ENCODE assay signal across 16 mouse cellular contexts in genomic region chr6:29697139-29697538, GRCm38 (mm10). TPM values are rescaled to one million over a fixed set of nuclear protein-coding genes. Genes with fewer than 3 reads are reported as not detected.
DNase-seq lines count a peak whose midpoint lies in the region; ATAC-seq lines count a peak whose summit lies in the region.
"Had no signal": no experiment of that assay in that cellular context is flagged by ENCODE, and none has a peak within 500 bp of the region (broad histone marks: within the 10 kb centered on the region; RNA-seq: fewer than 3 reads in every experiment).

No protein-coding gene starts in this region.

- peak overlapping the region; percentile 69; the same call in 1 of the 2 replicates for H3K27ac ChIP-seq in heart, embryonic 10.5 days
- peak overlapping the region; percentile 46; the same call in 1 of the 2 replicates for H3K27ac ChIP-seq in midbrain, embryonic 10.5 days (replicated peaks)
- no peak overlapping the region for H3K27ac ChIP-seq in midbrain, embryonic 13.5 days
- peak overlapping the region; percentile 1; the same call in 1 of the 2 replicates for H3K27ac ChIP-seq in limb, embryonic 10.5 days
- H3K27ac ChIP-seq in liver, embryonic 16.5 days (ENCODE audit: low read length) = peak overlapping the region; percentile 99
- H3K27ac ChIP-seq: hindbrain, embryonic 15.5 days; neural tube, embryonic 13.5 days; stomach, embryonic 15.5 days had no signal

- H3K4me3 ChIP-seq in heart, embryonic 10.5 days = no peak overlapping the region
- no peak overlapping the region for H3K4me3 ChIP-seq in midbrain, embryonic 10.5 days
- no peak overlapping the region for H3K4me3 ChIP-seq in midbrain, embryonic 13.5 days (replicated peaks)
- no peak overlapping the region for H3K4me3 ChIP-seq in limb, embryonic 10.5 days
- H3K4me3 ChIP-seq in liver, embryonic 16.5 days (ENCODE audit: low read depth, low read length) = peak overlapping the region; percentile 99
- H3K4me3 ChIP-seq: hindbrain, embryonic 15.5 days; megakaryocyte, embryonic 14.5 days; neural tube, embryonic 13.5 days; stomach, embryonic 15.5 days had no signal

- H3K9ac ChIP-seq in midbrain, embryonic 13.5 days (replicated peaks) = no peak overlapping the region
- H3K9ac ChIP-seq in liver, embryonic 16.5 days (ENCODE audit: low read depth, low read length) = peak overlapping the region; percentile 100
- H3K9ac ChIP-seq: forebrain, postnatal 0 days; hindbrain, embryonic 15.5 days; neural tube, embryonic 13.5 days; stomach, embryonic 15.5 days had no signal

- DNase-seq in heart, embryonic 10.5 days (ENCODE audit: low spot score) = no peak
- DNase-seq in heart, adult 18-20 months = no peak
- no peak for DNase-seq in midbrain, embryonic 10.5 days (ENCODE audit: low spot score)
- DNase-seq in limb, embryonic 10.5 days (ENCODE audit: low spot score) = no peak
- DNase-seq in right cerebral cortex, postnatal 10 days (ENCODE audit: low spot score in 2 of 2) = no peak
- DNase-seq: cerebellum, adult 9-10 months; forebrain, postnatal 0 days; kidney, postnatal 36 days; lung, postnatal 14 days; thymus, adult 18-20 months had no signal

- no peak overlapping the region for H3K4me2 ChIP-seq in midbrain, embryonic 13.5 days (replicated peaks)
- H3K4me2 ChIP-seq in liver, embryonic 16.5 days (ENCODE audit: low read depth, low read length) = peak overlapping the region; percentile 90
- H3K4me2 ChIP-seq: hindbrain, embryonic 15.5 days; neural tube, embryonic 13.5 days; stomach, embryonic 15.5 days had no signal

- no peaks in the 10 kb centered on the region for H3K36me3 ChIP-seq in heart, embryonic 10.5 days
- H3K36me3 ChIP-seq in midbrain, embryonic 10.5 days = no peaks in the 10 kb centered on the region
- no peaks in the 10 kb centered on the region for H3K36me3 ChIP-seq in midbrain, embryonic 13.5 days
- H3K36me3 ChIP-seq in limb, embryonic 10.5 days = no peaks in the 10 kb centered on the region
- H3K36me3 ChIP-seq in liver, embryonic 16.5 days (ENCODE audit: control insufficient read depth, insufficient read depth) = peaks cover 7% of the 10 kb centered on the region
- H3K36me3 ChIP-seq: hindbrain, embryonic 15.5 days; neural tube, embryonic 13.5 days; stomach, embryonic 15.5 days had no signal

- H3K9me3 ChIP-seq in heart, embryonic 10.5 days = no peaks in the 10 kb centered on the region
- H3K9me3 ChIP-seq in midbrain, embryonic 10.5 days (replicated peaks) = no peaks in the 10 kb centered on the region
- no peaks in the 10 kb centered on the region for H3K9me3 ChIP-seq in midbrain, embryonic 13.5 days
- H3K9me3 ChIP-seq in limb, embryonic 10.5 days (replicated peaks) = no peaks in the 10 kb centered on the region
- H3K9me3 ChIP-seq in liver, embryonic 16.5 days (replicated peaks; ENCODE audit: control insufficient read depth, low read length) = no peaks in the 10 kb centered on the region
- H3K9me3 ChIP-seq: hindbrain, embryonic 15.5 days; megakaryocyte, embryonic 14.5 days; neural tube, embryonic 13.5 days; stomach, embryonic 15.5 days had no signal

- peaks cover 37% of the 10 kb centered on the region for H3K27me3 ChIP-seq in heart, embryonic 10.5 days (ENCODE audit: insufficient read depth, poor library complexity, severe bottlenecking)
- H3K27me3 ChIP-seq in midbrain, embryonic 10.5 days (ENCODE audit: low read depth, poor library complexity, severe bottlenecking) = peaks cover 41% of the 10 kb centered on the region
- H3K27me3 ChIP-seq in midbrain, embryonic 13.5 days = peaks cover 31% of the 10 kb centered on the region
- H3K27me3 ChIP-seq in limb, embryonic 10.5 days (ENCODE audit: low read depth, poor library complexity, severe bottlenecking) = peaks cover 51% of the 10 kb centered on the region
- peaks cover 7% of the 10 kb centered on the region for H3K27me3 ChIP-seq in liver, embryonic 16.5 days (ENCODE audit: control insufficient read depth, insufficient read depth, low read depth, low read length)

- ATAC-seq in midbrain, embryonic 13.5 days = no peak
- ATAC-seq in liver, embryonic 16.5 days (ENCODE audit: low read depth) = no peak
- ATAC-seq: forebrain, postnatal 0 days had no signal

- H3K4me1 ChIP-seq in heart, embryonic 10.5 days = peaks cover 18% of the 10 kb centered on the region
- H3K4me1 ChIP-seq in midbrain, embryonic 10.5 days = peaks cover 33% of the 10 kb centered on the region
- peaks cover 13% of the 10 kb centered on the region for H3K4me1 ChIP-seq in midbrain, embryonic 13.5 days (replicated peaks)
- peaks cover 16% of the 10 kb centered on the region for H3K4me1 ChIP-seq in limb, embryonic 10.5 days
- H3K4me1 ChIP-seq in liver, embryonic 16.5 days (ENCODE audit: control insufficient read depth, low read depth, low read length) = peaks cover 55% of the 10 kb centered on the region

RNA-seq across cellular contexts. Expression of gene Tspan33, which starts 3.1 kb away (rescaled TPM):
- polyA plus RNA-seq in heart, embryonic 10.5 days (2016; fragmentation: Nextera tagmentation; extraction: Ambion mirVana) = 16.0 and 17.2 TPM in 2 replicates
- total RNA-seq in heart, adult 18-20 months (2021) = 1 to 10 TPM; 2.3 to 3.4 TPM
- 10.9 and 12.2 TPM in 2 replicates for polyA plus RNA-seq in midbrain, embryonic 10.5 days (2016; fragmentation: Nextera tagmentation; extraction: Ambion mirVana)
- 3.4 and 6.0 TPM in 2 replicates for polyA plus RNA-seq in midbrain, embryonic 13.5 days (2015; fragmentation: Nextera tagmentation; extraction: Ambion mirVana)
- polyA plus RNA-seq in limb, embryonic 10.5 days (2016; fragmentation: Nextera tagmentation; extraction: Ambion mirVana) = 6.7 and 7.0 TPM in 2 replicates
- 110 and 156 TPM in 2 replicates for polyA plus RNA-seq in liver, embryonic 16.5 days (2015; fragmentation: Nextera tagmentation; extraction: Ambion mirVana)

RNA-seq across cellular contexts. Expression of gene Smo, which starts 38.2 kb away (rescaled TPM):
- 21.7 and 36.9 TPM in 2 replicates for polyA plus RNA-seq in heart, embryonic 10.5 days (2016; fragmentation: Nextera tagmentation; extraction: Ambion mirVana)
- 1 to 10 TPM; 6.5 to 6.9 TPM for total RNA-seq in heart, adult 18-20 months (2021)
- polyA plus RNA-seq in midbrain, embryonic 10.5 days (2016; fragmentation: Nextera tagmentation; extraction: Ambion mirVana) = 49.6 and 51.7 TPM in 2 replicates
- 14.2 and 19.2 TPM in 2 replicates for polyA plus RNA-seq in midbrain, embryonic 13.5 days (2015; fragmentation: Nextera tagmentation; extraction: Ambion mirVana)
- polyA plus RNA-seq in limb, embryonic 10.5 days (2016; fragmentation: Nextera tagmentation; extraction: Ambion mirVana) = 67.6 and 69.3 TPM in 2 replicates
- polyA plus RNA-seq in liver, embryonic 16.5 days (2015; fragmentation: Nextera tagmentation; extraction: Ambion mirVana) = 2.7 and 2.9 TPM in 2 replicates
